Mouse (Mus musculus): ENCODE results near the gene Npb.

GRCm38 (mm10) chr11:120560952-120561728 lies 47.1 kb upstream of the Npb start:
- TF ChIP-seq CTCF (IDR thresholded peaks at IDR 0.05; ENCODE audit: borderline replicate concordance, extremely low read depth, insufficient read depth, insufficient read length) (no peak), POLR2A (IDR thresholded peaks at IDR 0.05; ENCODE audit: borderline replicate concordance, extremely low read depth, insufficient read depth, insufficient read length, poor library complexity, severe bottlenecking) (no peak)

Data from brain, embryonic 14.5 days (tissue).